Mouse (Mus musculus): ENCODE data around the gene Cyth4. TPM values are rescaled to one million over a fixed set of nuclear protein-coding genes. Genes with fewer than 3 reads are reported as not detected.
A peak's percentile ranks its signal among the peaks of the same experiment; 100 is the strongest.

The Cyth4 gene
- total RNA-seq, 2 experiments from 2014 or later = 8.0 to 9.9 TPM

DNA sequence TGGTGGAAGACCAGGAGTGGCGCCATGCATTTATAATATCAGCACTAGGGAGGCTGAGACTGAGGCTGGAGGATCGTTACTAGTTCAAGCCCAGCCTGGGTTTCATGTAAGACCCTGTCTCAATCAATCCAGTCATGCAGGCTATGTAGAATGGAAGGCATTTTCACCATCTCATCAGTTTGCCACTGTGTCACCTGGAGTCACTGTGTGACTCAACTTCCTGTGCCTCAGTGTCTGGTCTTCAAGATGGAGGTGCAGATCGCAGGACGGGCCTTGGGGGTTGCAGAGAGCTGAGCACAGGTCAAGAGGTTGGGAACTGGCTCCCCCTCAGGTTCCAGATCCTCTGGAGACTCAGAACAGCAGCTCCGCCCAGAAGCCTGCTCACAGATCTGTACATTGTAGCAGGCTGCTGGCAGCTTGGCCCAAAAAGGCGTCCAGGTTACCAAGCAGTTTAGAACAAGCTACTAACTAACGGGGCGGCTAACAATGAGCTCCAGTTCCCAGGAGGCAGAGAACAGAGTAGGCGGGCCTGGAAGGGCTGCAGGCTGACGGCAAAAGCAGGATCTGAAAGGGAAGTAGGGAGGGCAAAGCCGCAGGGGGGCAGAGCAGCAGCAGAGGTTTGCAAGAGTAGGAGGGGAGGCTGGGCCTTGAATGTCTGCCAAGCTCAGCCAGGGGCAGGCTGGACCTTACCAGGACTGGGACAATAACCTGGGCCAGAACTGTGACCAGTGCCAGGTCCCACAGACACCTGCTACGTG is 14.0 kb downstream of the Cyth4 start:
- no peak for DNase-seq (ENCODE audit: low spot score in 2 of 2)

DNA sequence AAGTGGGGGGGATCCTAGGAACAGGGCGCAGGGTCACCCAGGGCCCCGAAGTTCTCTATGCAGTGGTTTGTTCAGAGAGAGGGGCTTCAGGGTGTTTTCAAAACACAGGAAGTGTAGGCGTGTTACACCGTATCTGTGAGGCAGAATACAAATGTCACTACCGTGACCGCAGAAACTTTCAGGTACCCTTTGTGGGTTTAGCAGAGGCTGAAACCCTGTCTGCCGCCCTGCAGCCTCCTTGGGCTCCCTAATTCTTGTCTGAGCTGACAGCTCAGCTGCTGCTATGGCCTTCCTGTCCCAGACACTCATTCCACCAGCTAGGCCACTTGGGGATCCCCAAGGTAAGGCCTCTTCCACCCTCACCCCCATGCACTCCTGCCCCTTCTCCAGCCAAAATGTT is 17.7 kb downstream of the Cyth4 start:
- DNase-seq (ENCODE audit: low spot score in 2 of 2) = no peak

DNA sequence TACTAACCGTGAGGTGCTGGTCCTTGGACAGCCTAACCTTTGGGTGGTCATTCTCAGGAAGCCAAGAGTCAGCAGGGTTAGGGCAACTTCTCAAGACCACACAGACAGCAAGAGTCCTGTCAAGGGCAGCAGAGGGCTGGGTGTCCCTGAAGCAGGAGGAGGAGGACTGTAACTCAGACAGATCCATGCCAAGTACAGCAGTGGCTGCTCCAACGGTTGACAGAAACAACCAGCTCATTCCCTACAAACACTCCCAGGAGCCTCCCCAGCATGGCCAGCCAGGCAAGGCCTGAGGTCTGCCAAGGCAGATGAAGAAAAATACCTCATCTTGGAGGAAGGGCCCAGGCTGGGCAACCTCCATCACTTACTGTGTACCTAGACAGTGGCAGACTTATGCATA is 20.1 kb downstream of the Cyth4 start:
- no peak for DNase-seq (ENCODE audit: low spot score in 2 of 2)

DNA sequence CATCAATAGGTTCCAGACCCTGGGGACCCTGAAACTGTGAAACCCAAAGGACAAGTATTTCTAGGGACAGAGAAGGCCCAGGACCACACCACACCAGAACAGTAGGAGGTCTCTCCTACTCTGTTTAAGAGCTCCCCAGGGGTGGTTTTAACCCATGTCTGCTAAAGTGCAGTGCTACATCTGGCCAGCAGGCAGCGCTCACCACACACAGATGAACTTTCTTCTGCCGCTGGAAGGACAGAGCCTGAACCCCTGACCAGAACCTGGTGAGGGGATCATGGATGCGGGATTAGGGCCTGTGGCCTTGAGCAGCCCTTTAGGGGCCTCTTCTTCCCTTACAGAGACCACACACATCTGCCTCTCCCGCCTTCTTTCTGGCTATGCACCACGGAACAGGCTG is 26.6 kb downstream of the Cyth4 start:
- peak; percentile 75 to 81 for DNase-seq (ENCODE audit: low spot score in 2 of 2)

DNA sequence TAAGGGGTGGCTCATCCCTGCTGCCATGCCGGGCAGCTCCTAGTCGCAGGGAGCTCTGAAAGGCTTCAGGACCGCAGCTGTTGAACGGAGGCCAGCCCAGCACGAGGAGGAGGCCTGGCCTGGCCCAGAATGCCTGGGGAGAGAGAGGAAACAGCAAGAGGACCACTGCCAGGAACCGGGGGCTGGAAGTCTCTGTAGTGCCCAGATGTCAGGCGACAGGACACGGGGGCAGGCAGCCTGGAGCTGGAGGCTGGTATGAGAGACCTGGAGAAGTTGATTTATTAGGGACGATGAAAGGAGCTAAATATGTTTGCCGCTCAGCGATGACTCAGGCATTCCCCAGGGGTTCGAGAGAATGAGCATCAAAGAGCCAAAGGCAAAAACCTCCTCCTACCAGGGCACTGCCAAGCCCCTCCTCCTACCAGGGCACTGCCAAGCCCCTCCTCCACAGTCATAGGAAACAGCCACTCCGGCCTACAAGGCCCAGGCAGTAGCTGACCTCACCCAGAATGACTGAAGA is 27.6 kb downstream of the Cyth4 start:
- peak; percentile 81 for DNase-seq (ENCODE audit: low spot score in 2 of 2)

DNA sequence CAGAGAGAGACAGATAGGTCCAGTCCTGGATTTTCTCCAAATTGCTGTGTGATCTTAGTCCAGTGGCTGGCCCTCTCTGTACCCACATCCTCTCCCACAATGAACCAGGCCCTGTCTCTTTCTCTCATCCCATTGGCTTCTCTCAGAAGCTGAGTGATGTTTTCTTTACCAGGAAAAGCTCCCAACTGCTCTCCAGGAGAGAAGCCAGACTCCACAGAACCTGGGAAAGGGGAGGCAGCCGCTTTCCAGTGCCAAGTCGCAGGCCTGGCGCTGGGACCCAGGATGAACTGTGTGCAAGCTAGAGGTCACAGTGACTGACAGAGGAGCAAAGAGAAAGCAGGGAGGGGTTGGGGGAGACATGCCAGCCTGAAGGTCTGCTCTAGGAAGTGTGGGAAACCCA is 28.1 kb downstream of the Cyth4 start:
- no peak for DNase-seq (ENCODE audit: low spot score in 2 of 2)

DNA sequence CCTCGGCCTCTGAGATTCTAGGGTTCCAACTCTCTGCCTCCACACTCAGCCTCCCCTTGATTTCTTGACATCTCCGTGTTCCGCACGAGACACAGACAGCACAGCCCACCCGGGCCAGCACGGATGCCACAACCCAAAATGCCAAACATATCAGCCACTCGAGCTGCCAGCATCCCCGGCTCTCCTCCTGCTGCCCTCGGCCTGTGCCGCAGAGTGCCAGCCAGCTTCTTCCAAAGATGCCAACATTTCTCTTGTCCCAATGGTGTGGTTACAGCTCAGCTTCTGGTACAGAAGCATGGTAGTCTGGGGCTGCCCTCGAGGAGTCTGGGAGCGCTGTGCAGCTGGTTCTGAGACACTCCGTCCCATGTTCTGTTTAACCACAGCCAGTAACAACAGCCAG is 29.4 kb downstream of the Cyth4 start:
- DNase-seq (ENCODE audit: low spot score in 2 of 2) = no peak

DNA sequence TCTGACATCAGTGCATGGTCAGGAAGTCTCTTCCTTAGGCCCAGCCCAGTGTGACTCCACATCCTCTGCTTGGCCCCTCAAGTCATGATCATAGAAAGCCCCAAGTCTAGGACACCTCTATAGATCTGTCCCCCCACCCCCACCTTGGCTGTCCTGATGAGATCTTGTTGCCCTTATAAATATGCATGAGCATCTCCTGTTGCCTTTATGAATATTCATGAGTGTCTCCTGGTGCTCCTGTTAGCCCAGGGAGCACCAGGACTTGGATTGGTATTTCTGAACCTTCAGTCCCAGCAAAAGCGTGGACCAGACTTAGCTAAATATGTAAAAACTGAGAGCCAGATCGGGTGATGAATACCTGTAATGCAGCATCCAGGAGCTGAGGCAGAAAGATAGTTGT is 35.5 kb downstream of the Cyth4 start:
- DNase-seq (ENCODE audit: low spot score in 2 of 2) = no peak

DNA sequence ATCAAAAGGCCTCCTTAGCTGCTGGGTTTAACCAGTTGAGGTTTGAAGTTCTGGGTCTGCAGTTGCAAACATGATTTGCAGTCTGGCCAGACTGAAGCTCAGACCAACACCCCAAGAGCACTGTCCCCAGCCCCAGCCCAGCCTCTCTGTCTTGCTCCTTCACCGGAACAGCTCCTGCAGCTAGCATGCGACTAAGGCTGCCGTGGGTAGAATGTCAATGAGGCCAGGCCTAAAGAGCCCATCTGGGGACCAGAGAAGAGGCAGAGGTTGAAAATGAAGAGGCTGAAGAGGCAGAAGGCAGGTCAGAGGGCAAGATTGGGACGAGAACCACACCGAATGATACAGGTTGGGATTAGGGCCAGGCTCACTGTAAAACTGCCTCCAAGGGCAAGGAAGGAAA is 36.6 kb downstream of the Cyth4 start:
- no peak for DNase-seq (ENCODE audit: low spot score in 2 of 2)

DNA sequence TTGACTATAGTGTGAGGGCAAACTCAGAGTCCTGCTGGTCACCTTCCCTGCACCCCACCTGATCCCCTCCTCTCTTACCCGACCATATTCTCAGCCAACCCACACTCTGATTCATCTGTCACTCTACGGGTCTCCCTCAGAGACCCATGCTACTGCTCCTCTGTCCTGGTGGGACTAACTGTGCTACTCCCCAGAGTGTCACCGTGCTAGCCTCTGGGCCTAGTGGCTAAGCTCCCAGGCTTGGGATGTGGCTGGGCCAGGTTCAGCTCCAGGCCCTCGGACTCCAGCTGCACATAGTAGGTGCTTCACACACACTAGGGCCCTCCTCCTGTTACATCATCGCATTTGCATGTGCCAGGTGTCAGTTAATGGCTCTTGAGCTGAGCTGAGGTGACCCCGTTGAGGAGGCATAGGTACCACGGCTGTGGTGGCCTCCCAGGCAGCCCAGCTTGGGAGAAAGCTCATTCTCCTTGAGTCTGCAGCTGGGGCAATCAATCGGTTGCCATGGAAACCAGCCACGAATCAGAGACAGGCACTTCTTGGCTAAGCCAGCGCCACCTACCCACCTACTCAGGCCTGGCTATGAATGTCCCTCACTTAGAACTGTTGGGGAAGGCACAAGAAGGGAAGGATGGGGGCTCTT is 37.4 kb downstream of the Cyth4 start:
- DNase-seq (ENCODE audit: low spot score in 2 of 2) = no peak

DNA sequence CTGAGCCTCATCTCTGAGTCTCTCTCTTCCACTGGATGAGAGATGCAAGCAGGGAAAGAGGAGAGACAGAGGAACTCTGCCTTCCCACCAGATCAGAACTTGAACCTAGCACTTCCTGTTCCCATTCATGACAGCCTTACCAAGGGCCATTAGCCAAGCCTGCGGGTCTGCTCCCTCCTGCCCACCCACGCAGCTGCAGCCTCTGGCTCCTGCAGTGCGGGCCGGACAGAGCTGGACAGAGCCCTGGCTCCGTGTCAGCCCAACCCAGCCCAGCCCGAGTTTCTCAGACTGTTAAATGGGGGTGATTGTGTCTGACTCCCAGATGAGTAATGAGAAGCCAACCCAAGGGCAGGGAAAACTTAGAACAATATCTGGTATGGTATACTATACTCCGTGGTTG is 38.4 kb downstream of the Cyth4 start:
- no peak for DNase-seq (ENCODE audit: low spot score in 2 of 2)

DNA sequence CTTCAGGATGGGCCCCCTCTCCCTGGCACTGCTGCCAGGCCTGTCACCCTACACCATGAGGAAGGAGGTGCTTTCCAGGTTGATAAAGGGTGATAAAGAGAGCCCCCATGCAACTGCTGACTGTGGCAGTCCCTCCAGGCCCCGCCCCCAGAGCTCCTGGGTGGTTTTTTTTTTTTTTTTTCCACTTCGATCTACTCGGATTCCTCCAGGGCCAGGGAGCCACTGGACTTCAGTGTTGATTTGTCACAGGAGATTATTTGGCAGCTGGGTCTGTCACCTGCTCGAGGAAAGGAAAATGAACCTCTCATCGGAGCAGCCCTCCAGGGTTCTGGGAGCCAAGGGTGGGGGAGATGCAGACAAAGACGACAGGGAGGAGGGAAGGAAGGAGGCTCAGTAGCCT is 46.8 kb downstream of the Cyth4 start:
- DNase-seq (ENCODE audit: low spot score in 2 of 2) = no peak

DNA sequence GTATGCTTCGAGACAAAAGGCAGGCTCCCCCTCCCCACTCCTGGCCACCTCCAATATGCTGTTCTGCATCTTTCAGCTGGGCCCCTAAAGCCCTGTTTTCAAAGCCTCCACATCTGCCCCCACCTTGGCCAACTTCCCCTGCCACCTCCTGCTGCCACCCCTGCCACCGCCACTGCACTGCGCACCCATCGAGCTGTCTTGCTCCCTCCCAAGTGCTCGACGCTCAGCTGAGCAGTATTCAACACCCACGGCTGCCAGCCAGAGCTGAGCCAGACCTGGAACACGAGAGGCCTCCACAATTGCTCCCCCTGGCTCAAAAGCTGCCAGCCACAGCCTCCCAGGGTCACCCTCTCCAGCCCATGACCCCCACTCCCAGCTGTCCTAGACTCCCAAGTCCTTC is 47.8 kb downstream of the Cyth4 start:
- no peak for DNase-seq (ENCODE audit: low spot score in 2 of 2)

DNA sequence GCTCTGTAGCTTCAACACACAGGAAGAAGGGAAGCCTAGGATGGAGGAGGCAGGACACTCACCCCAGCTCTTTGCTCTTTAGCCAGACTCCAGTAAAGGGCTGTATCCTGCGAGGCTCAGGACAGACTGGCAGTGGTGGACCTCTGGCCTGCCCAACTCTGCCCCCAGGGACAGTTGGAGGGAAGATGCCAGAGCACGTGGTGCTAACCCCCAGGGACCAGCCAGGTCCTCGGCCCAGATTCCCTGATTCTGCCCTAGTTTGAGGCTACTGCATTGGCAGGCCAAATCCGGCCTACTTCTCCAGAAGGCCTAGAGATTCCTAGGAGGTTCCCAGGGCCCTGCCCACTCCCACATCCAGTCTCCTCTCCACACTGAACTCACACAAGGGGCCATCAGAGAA is 50.9 kb downstream of the Cyth4 start:
- DNase-seq (ENCODE audit: low spot score in 2 of 2) = peak in 1 of 2 experiments; percentile 45

DNA sequence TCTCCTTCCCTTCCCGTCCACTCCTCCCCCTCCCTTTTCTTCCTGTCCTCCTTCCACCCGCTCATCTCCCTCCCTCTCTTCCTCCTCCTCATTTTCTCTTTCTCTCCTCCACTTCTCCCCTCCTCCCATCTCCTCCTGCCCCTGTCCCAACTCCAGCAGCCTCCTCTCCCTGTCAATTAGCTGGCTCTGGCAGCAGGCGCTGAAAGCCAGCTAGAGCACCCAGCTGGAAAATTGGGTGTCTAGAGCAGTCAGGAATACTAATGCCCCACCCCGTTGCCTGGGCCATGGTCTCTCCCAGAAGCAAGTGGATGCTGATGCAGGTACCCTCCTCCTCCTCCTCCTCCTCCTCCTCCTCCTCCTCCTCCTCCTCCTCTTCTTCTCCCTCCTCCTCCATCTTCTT is 54.3 kb downstream of the Cyth4 start:
- no peak for DNase-seq (ENCODE audit: low spot score in 2 of 2)

DNA sequence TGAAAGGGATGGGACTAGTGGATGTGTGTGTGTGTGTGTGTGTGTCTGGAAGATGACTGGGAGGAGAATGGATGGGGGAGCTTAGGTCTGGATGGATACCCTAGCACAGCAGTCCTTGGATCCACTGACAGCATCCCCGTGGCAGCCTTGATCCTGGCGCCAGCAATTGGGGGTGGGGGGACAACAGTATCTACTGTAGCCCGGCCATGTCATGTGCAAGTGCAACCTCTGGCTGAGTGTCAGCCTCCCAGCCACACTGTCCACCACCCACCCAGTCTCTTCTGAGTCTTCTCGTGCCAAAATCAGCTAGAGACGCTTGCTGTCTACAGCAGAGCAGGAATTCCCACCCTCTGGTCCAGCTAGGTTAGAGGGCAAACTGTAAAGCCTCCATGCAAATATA is 67.4 kb downstream of the Cyth4 start:
- no peak for DNase-seq (ENCODE audit: low spot score in 2 of 2)

DNA sequence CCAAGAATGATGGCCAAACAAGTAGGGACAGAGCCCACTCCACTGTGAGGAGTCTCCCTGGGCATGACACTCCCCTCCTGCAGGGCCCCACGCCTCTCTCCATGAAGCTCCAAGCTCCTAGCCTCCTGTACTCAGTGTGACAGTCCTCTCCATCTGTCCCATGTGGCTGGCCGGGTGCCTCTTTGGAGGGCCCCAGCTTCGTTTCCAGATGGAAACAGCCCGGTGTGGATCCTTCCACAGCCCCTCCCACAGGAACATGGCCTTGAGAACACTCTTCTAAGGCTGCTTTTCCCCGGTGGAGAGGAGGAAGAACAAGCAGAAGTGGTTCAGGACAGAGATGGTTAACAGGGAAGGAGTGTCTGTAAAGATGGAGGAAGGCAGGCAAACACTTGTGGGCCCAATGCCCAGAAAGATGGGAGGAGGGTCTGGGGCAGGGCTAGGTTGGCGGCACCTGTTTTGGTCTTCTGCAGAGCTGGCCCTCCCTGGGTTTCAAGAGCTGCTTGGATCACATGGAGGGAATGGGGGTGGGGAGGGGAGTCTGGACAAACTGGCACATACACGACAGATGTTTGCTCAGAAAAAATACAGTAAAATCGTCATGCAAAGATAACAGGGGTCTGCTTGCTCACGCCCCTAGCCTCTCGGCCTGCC is 72.5 kb downstream of the Cyth4 start:
- DNase-seq (ENCODE audit: low spot score in 2 of 2) = no peak

DNA sequence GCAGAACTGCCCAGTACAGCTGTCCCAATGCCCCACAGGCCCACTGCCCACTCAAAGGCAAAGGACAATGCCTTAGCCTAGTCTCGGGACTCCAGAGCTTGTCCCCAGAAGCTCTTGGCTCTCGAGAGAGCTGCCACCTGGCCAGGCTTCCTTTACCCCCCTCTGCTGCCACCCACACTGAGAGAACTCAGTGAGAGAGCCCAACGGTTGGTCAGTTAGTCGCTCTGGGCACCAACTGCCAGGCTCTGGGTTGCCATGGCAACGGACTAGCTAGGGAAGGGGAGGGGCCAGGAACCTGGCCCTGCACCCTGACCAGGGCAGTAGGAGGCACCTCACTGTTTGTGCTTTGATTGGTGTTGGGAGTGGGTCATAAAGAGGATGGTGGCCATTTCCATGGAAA is 73.5 kb downstream of the Cyth4 start:
- DNase-seq (ENCODE audit: low spot score in 2 of 2) = peak in 1 of 2 experiments; percentile 34

Data from adrenal gland, adult 18-20 months (tissue).